Comparison of ENCODE assay signal across 11 mouse cellular contexts in the genomic region with DNA sequence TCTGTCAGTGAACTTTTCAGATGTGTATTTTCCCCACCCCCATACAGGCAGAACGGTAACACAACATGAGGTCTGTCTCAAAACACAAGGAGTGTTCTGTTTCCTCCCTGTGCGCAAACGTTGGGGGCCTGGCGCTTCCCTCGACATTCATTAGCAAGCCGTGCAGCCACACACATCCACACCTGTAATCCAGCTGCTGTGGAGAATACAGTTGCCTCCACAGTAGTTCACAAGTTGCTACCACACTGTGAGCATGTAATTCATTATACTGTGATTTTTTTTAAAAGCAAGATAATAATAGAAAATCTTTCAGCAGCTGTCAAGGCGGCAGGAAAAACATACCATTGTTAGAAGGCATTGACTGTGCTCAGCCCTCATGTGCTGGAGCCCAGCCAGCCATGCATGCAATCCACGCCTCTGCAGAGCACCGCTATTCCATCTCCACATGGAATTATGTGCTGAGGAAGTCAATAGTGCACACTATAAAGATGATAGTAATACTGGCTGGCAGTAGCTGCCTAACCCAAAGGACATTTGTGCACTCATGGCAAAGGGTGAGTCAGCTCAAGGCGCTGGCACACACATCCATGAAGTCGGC.
DNase-seq lines count a peak whose midpoint lies in the region; ATAC-seq lines count a peak whose summit lies in the region.
"Had no signal": no experiment of that assay in that cellular context is flagged by ENCODE, and none has a peak within 500 bp of the region (broad histone marks: within the 10 kb centered on the region; RNA-seq: fewer than 3 reads in every experiment).

No protein-coding gene starts in this region.

- ATAC-seq in kidney, embryonic 16.5 days (ENCODE audit: low FRiP score, low TSS enrichment), result no peak; the same call in 1 of the 2 replicates
- ATAC-seq in forebrain, embryonic 15.5 days (replicated peaks), result peak; percentile 67
- no peak for ATAC-seq in midbrain, embryonic 14.5 days (ENCODE audit: low FRiP score, low TSS enrichment)
- ATAC-seq: Patski had no signal

- H3K4me2 ChIP-seq in kidney, embryonic 16.5 days (replicated peaks; ENCODE audit: low read depth, low read length), result no peak overlapping the region
- H3K4me2 ChIP-seq in forebrain, embryonic 15.5 days (replicated peaks), result no peak overlapping the region
- no peak overlapping the region for H3K4me2 ChIP-seq in midbrain, embryonic 14.5 days (ENCODE audit: low read length)

- no peak overlapping the region for H3K4me3 ChIP-seq in kidney, embryonic 16.5 days (ENCODE audit: low read length)
- H3K4me3 ChIP-seq in forebrain, embryonic 15.5 days, result no peak overlapping the region
- H3K4me3 ChIP-seq in midbrain, embryonic 14.5 days (replicated peaks; ENCODE audit: low read depth, low read length), result no peak overlapping the region
- H3K4me3 ChIP-seq: left cerebral cortex, adult 2 months had no signal

- no peaks in the 10 kb centered on the region for H3K9me3 ChIP-seq in kidney, embryonic 16.5 days (ENCODE audit: low read length)
- H3K9me3 ChIP-seq in forebrain, embryonic 15.5 days, result no peaks in the 10 kb centered on the region
- H3K9me3 ChIP-seq in midbrain, embryonic 14.5 days (ENCODE audit: control insufficient read depth, low read length), result no peaks in the 10 kb centered on the region

- peaks cover 11% of the 10 kb centered on the region; the same call in 1 of the 2 replicates for H3K4me1 ChIP-seq in kidney, embryonic 16.5 days (ENCODE audit: insufficient read depth, low read length)
- H3K4me1 ChIP-seq in forebrain, embryonic 15.5 days, result peaks cover 28% of the 10 kb centered on the region
- H3K4me1 ChIP-seq in midbrain, embryonic 14.5 days (ENCODE audit: control insufficient read depth, insufficient read depth, low read length), result peaks cover 20% of the 10 kb centered on the region

- H3K27me3 ChIP-seq in kidney, embryonic 16.5 days (ENCODE audit: insufficient read depth, low read length), result no peaks in the 10 kb centered on the region
- H3K27me3 ChIP-seq in forebrain, embryonic 15.5 days, result no peaks in the 10 kb centered on the region
- no peaks in the 10 kb centered on the region for H3K27me3 ChIP-seq in midbrain, embryonic 14.5 days (ENCODE audit: control insufficient read depth, insufficient read depth, low read length)
- H3K27me3 ChIP-seq: Patski had no signal

- H3K36me3 ChIP-seq in kidney, embryonic 16.5 days (ENCODE audit: insufficient read depth, low read length), result no peaks in the 10 kb centered on the region
- H3K36me3 ChIP-seq in forebrain, embryonic 15.5 days, result no peaks in the 10 kb centered on the region
- no peaks in the 10 kb centered on the region for H3K36me3 ChIP-seq in midbrain, embryonic 14.5 days (ENCODE audit: control insufficient read depth, insufficient read depth, low read length)

- DNase-seq in adrenal gland, postnatal 10 days, result peak; percentile 5
- DNase-seq in adrenal gland, adult (ENCODE audit: inconsistent age in 2 of 2, low spot score in 1 of 2), result no peak
- DNase-seq in kidney, postnatal 4 days, result peak; percentile 32 to 59
- peak; percentile 45 for DNase-seq in midbrain, embryonic 14.5 days
- DNase-seq in layer of hippocampus, adult 18-20 months (ENCODE audit: low spot score in 2 of 2), result no peak
- no peak for DNase-seq in ovary, postnatal 36 days (ENCODE audit: low spot score)
- DNase-seq: cerebellum, adult 11 months had no signal

- 31% methylated on average over 11 of the region's 11 CpGs for WGBS in kidney, embryonic 16.5 days
- WGBS in forebrain, embryonic 15.5 days, result 38% methylated on average over 11 of the region's 11 CpGs
- WGBS in midbrain, embryonic 14.5 days, result 47% methylated on average over 11 of the region's 11 CpGs

- H3K9ac ChIP-seq in kidney, embryonic 16.5 days (replicated peaks; ENCODE audit: low read length), result no peak overlapping the region
- no peak overlapping the region for H3K9ac ChIP-seq in forebrain, embryonic 15.5 days (replicated peaks)
- H3K9ac ChIP-seq in midbrain, embryonic 14.5 days (replicated peaks; ENCODE audit: low read length), result no peak overlapping the region

- H3K27ac ChIP-seq in kidney, embryonic 16.5 days (ENCODE audit: low read length), result no peak overlapping the region
- peak overlapping the region; percentile 68 for H3K27ac ChIP-seq in forebrain, embryonic 15.5 days (replicated peaks)
- H3K27ac ChIP-seq in midbrain, embryonic 14.5 days (replicated peaks; ENCODE audit: low read depth, low read length), result peak overlapping the region; percentile 37; the same call in 1 of the 2 replicates
- H3K27ac ChIP-seq: left cerebral cortex, adult 2 months had no signal

Comparison
In these comparisons a context has a peak if more than half of its experiments do, and no peak if none do; other contexts are left out.
1. DNase-seq: peak in adrenal gland, postnatal 10 days (single experiment), kidney, postnatal 4 days (2 of 2) and midbrain, embryonic 14.5 days (single experiment); none in adrenal gland, adult (0 of 2), layer of hippocampus, adult 18-20 months (0 of 2) and ovary, postnatal 36 days (single experiment).